Mouse (Mus musculus) brain, embryonic 14.5 days (tissue): ENCODE measurements at regions not wholly inside any gene's neighbourhood (a gene's known extent, or its start where the extent isn't known, plus 50 kb on each side); places are given as distances from the start of the nearest gene placed in this dataset.

Experiments
- CTCF ChIP-seq: fragments of 200-500 bp; IDR thresholded peaks from 2 replicates; pipeline ENCODE4 v1.5.1; 2012; ENCODE audit warnings: inconsistent platforms, mild to moderate bottlenecking, moderate library complexity, borderline replicate concordance; ENCODE audit not compliant: insufficient read depth, insufficient read length; ENCODE audit errors: extremely low read depth
- POLR2A ChIP-seq: fragments of 200-500 bp; IDR thresholded peaks from 2 replicates; pipeline ENCODE4 v1.6.1; 2012; ENCODE audit warnings: mild to moderate bottlenecking, inconsistent platforms, borderline replicate concordance; ENCODE audit not compliant: poor library complexity, insufficient read depth, insufficient read length, severe bottlenecking; ENCODE audit errors: extremely low read depth

- TF ChIP-seq CTCF, result no peak
- TF ChIP-seq POLR2A, result no peak
Measured at GRCm38 (mm10) chr2:75492501-75492898, 166.6 kb upstream of the Hnrnpa3 start.
